Mouse (Mus musculus) forebrain, embryonic 11.5 days (tissue): ENCODE measurements around the gene Sri. TPM values are rescaled to one million over a fixed set of nuclear protein-coding genes. Genes with fewer than 3 reads are reported as not detected.

ENCODE experiments used
- ATAC-seq: fragments of 200-750 bp; cut with Nextera tagmentation; replicated peaks from 2 replicates; pipeline ENCODE4 v1.8.0; 2017; ENCODE audit warnings: moderate TSS enrichment; ENCODE audit not compliant: low FRiP score
- DNase-seq: peaks from one replicate; pipeline ENCODE4 v3.0.0-alpha.2; 2017; ENCODE audit warnings: low spot score
- H3K27ac ChIP-seq: fragments of 300-500 bp; sonication (generic); 2 replicates; pipeline ENCODE4 v1.5.1; 2014; ENCODE audit warnings: low read depth, low read length
- H3K27me3 ChIP-seq: fragments of 300-500 bp; sonication (generic); 2 replicates; pipeline ENCODE4 v1.6.1; 2014; ENCODE audit warnings: mild to moderate bottlenecking, low read length, mixed read lengths; ENCODE audit not compliant: control insufficient read depth, insufficient read depth
- H3K36me3 ChIP-seq: fragments of 300-500 bp; sonication (generic); 2 replicates; pipeline ENCODE4 v1.6.1; 2014; ENCODE audit warnings: mild to moderate bottlenecking, low read length, moderate library complexity, mixed read lengths; ENCODE audit not compliant: control insufficient read depth, insufficient read depth
- H3K4me1 ChIP-seq: fragments of 300-500 bp; sonication (generic); replicated peaks from 2 replicates; pipeline ENCODE4 v1.6.1; 2014; ENCODE audit warnings: low read length, mixed read lengths; ENCODE audit not compliant: control insufficient read depth, insufficient read depth
- H3K4me2 ChIP-seq: fragments of 300-500 bp; sonication (generic); 2 replicates; pipeline ENCODE4 v1.6.1; 2014; ENCODE audit warnings: low read depth, mild to moderate bottlenecking, low read length, moderate library complexity, mixed read lengths; ENCODE audit not compliant: severe bottlenecking
- H3K4me3 ChIP-seq: fragments of 300-500 bp; sonication (generic); 2 replicates; pipeline ENCODE4 v1.5.1; 2014; ENCODE audit warnings: low read depth, low read length
- H3K9ac ChIP-seq: fragments of 300-500 bp; sonication (generic); 2 replicates; pipeline ENCODE4 v1.6.1; 2014; ENCODE audit warnings: low read length
- H3K9me3 ChIP-seq: fragments of 300-500 bp; sonication (generic); 2 replicates; pipeline ENCODE4 v1.6.1; 2016; ENCODE audit warnings: low read length, mixed read lengths; ENCODE audit not compliant: control insufficient read depth
- WGBS: fragments of 180-500 bp; shearing (Covaris S2); extraction: QIAGEN DNeasy Blood & Tissue Kit; methylation state at CpG from one replicate; pipeline ENCODE4 v1.1.7; 2014; 5-methylcytosine and 5-hydroxymethylcytosine counted together
- polyA plus RNA-seq: library from polyadenylated mRNA; unstranded; fragments of >200 nt; fragmentation: Nextera tagmentation; extraction: Ambion mirVana; gene quantifications from 2 replicates; pipeline ENCODE4 v1.2.1, GENCODE M21; 2014

Gene Sri
- polyA plus RNA-seq, 1 experiment from 2014 or later, result 160 TPM

- ATAC-seq (peak; percentile 97), DNase-seq (peak; percentile 86)
- peak overlapping the region; percentile 67 for H3K4me3 ChIP-seq
- no peaks in the 10 kb centered on the region for H3K9me3 ChIP-seq
- peaks cover 3% of the 10 kb centered on the region; the same call in 1 of the 2 replicates for H3K4me1 ChIP-seq
- peak overlapping the region; percentile 67 for H3K4me2 ChIP-seq
- no peaks in the 10 kb centered on the region for H3K27me3 ChIP-seq
- H3K9ac ChIP-seq, result peak overlapping the region; percentile 89
- no peaks in the 10 kb centered on the region for H3K36me3 ChIP-seq
- under 1% methylated on average over 54 of the region's 60 CpGs for WGBS
- 0 out of 2 replicates have a peak overlapping the region, but pooled peaks have one; percentile 34 for H3K27ac ChIP-seq
These were observed 10.5 kb downstream of the Sri start for GRCm38 (mm10) chr5:8056141-8057017.

DNA sequence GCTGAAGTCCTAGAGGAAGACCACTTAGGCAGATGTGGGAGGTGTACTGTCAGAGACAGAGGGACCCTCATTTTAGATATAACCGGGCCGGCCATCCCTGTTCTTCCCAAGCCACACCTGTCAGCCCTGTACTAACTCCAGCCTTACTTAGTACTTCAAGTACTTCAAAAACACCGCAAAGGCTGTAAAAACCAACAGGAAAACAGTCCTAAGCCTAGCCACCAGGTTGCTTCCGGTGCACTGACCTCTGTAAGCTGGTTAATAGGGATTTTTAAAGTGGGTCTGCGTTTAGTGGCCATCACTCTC is 11.1 kb downstream of the Sri start:
- Histone ChIP-seq H3K36me3 (no peaks in the 10 kb centered on the region), H3K27me3 (no peaks in the 10 kb centered on the region), H3K4me2 (peak overlapping the region; percentile 67), H3K27ac (no peak overlapping the region), H3K4me3 (peak overlapping the region; percentile 67), H3K9me3 (no peaks in the 10 kb centered on the region), H3K9ac (peak overlapping the region; percentile 89), H3K4me1 (peaks cover 3% of the 10 kb centered on the region; the same call in 1 of the 2 replicates)
- 69% methylated on average over 5 of the region's 5 CpGs for WGBS
- peak; percentile 34; the same call in 1 of the 2 replicates for ATAC-seq
- DNase-seq, result no peak

GRCm38 (mm10) chr5:8058056-8058455 is 12.2 kb downstream of the Sri start:
- no peak for ATAC-seq
- Histone ChIP-seq H3K27ac (no peak overlapping the region), H3K4me2 (no peak overlapping the region), H3K4me3 (no peak overlapping the region), H3K9ac (no peak overlapping the region), H3K9me3 (no peaks in the 10 kb centered on the region), H3K27me3 (no peaks in the 10 kb centered on the region), H3K36me3 (no peaks in the 10 kb centered on the region), H3K4me1 (peaks cover 3% of the 10 kb centered on the region; the same call in 1 of the 2 replicates)
- 90% methylated on average over 7 of the region's 7 CpGs for WGBS
- no peak for DNase-seq

DNA sequence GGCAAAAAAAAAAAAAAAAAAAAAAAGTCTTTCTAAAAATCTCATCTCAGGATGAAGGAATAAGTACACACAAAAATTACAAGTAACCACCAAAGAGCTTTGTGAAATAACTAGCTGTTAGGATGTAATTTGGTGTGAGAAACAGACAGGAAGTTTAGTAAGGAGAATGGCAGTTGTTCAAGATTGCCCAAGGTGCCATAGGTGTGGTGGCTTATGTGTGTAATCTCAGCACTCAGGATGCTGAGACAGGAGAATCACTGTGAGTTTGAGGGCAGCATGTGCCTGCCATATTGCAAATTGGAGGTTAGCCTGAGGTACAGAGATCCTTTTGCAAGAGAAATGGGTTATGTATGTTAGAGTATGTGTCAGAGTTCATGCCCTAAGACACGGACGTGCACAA is 16.6 kb downstream of the Sri start:
- DNase-seq (no peak), ATAC-seq (no peak)
- Histone ChIP-seq H3K36me3 (peaks cover 3% of the 10 kb centered on the region; the same call in 1 of the 2 replicates), H3K27ac (no peak overlapping the region), H3K9ac (no peak overlapping the region), H3K4me1 (no peaks in the 10 kb centered on the region; the same call in 1 of the 2 replicates), H3K4me2 (no peak overlapping the region), H3K4me3 (no peak overlapping the region), H3K27me3 (no peaks in the 10 kb centered on the region), H3K9me3 (no peaks in the 10 kb centered on the region)
- WGBS, result 97% methylated on average over 2 of the region's 2 CpGs

- H3K27ac ChIP-seq, result no peak overlapping the region
- ATAC-seq, result no peak
- no peaks in the 10 kb centered on the region for H3K4me1 ChIP-seq
- DNase-seq, result no peak
- no peak overlapping the region for H3K9ac ChIP-seq
- H3K9me3 ChIP-seq, result no peaks in the 10 kb centered on the region
- H3K4me3 ChIP-seq, result no peak overlapping the region
- H3K27me3 ChIP-seq, result no peaks in the 10 kb centered on the region
- H3K36me3 ChIP-seq, result peaks cover 3% of the 10 kb centered on the region; the same call in 1 of the 2 replicates
- H3K4me2 ChIP-seq, result no peak overlapping the region
- 70% methylated on average over 6 of the region's 6 CpGs for WGBS
These were observed 17.3 kb downstream of the Sri start for GRCm38 (mm10) chr5:8063207-8063606.

DNA sequence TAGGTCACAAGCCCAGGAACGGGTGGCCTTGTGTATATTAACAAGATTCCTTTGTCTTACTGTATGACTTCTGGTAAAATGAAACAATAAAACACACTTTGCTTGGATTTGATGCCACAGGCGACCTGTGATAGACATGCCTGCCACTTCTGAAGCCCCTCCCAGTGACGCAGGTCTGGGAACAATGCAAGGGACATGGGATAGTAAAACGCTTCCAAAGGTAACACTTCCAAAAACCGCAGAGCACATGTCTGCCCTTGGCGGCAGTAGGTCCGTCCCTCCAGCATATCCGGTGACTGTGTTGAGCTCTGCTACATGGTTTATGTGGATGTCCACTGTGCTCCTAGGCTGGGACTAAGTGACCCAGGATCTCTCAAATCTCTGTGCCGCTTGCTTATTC is 27.5 kb downstream of the Sri start:
- Histone ChIP-seq H3K27ac (no peak overlapping the region), H3K27me3 (no peaks in the 10 kb centered on the region)

GRCm38 (mm10) chr5:8073901-8074561 is 28.2 kb downstream of the Sri start:
- Histone ChIP-seq H3K9me3 (no peaks in the 10 kb centered on the region), H3K4me1 (no peaks in the 10 kb centered on the region), H3K4me3 (no peak overlapping the region), H3K36me3 (no peaks in the 10 kb centered on the region), H3K27ac (no peak overlapping the region), H3K27me3 (no peaks in the 10 kb centered on the region), H3K4me2 (no peak overlapping the region), H3K9ac (no peak overlapping the region)
- 93% methylated on average over 9 of the region's 9 CpGs for WGBS
- ATAC-seq (no peak), DNase-seq (no peak)

More for the DNA sequence above, 27.5 kb downstream of the Sri start:
- H3K9me3 ChIP-seq, result no peaks in the 10 kb centered on the region
- H3K36me3 ChIP-seq, result no peaks in the 10 kb centered on the region
- H3K9ac ChIP-seq, result no peak overlapping the region
- WGBS, result 92% methylated on average over 9 of the region's 9 CpGs
- H3K4me3 ChIP-seq, result no peak overlapping the region
- no peak overlapping the region for H3K4me2 ChIP-seq
- no peak for ATAC-seq
- no peak for DNase-seq
- H3K4me1 ChIP-seq, result no peaks in the 10 kb centered on the region

- H3K9ac ChIP-seq, result no peak overlapping the region
- H3K9me3 ChIP-seq, result no peaks in the 10 kb centered on the region
- DNase-seq (no peak), ATAC-seq (no peak)
- H3K27ac ChIP-seq, result no peak overlapping the region
- H3K36me3 ChIP-seq, result no peaks in the 10 kb centered on the region
- no peaks in the 10 kb centered on the region for H3K27me3 ChIP-seq
- no peak overlapping the region for H3K4me3 ChIP-seq
- WGBS, result 95% methylated on average over 8 of the region's 8 CpGs
- no peaks in the 10 kb centered on the region for H3K4me1 ChIP-seq
- no peak overlapping the region for H3K4me2 ChIP-seq
These were observed 31.6 kb downstream of the Sri start for GRCm38 (mm10) chr5:8077481-8077880.
